Mouse (Mus musculus): ENCODE measurements around the gene Pgc.

- TF ChIP-seq CTCF (IDR thresholded peaks at IDR 0.05; ENCODE audit: low read depth, low read length) (no peak), POLR2A (IDR thresholded peaks at IDR 0.05; ENCODE audit: insufficient read depth, low read length) (no peak), EP300 (IDR thresholded peaks at IDR 0.05; ENCODE audit: insufficient read depth, low read depth, low read length) (no peak)
These were observed 40.4 kb downstream of the Pgc start for GRCm38 (mm10) chr17:47767081-47767455.
